Mouse (Mus musculus) forebrain, embryonic 14.5 days (tissue): Measurements from ENCODE around the gene Ulk4. TPM values are rescaled to one million over a fixed set of nuclear protein-coding genes. Genes with fewer than 3 reads are reported as not detected.

Experiments
- ATAC-seq: fragments of 200-750 bp; cut with Nextera tagmentation; 2 replicates; pipeline ENCODE4 v1.8.0; 2017; ENCODE audit warnings: mild to moderate bottlenecking, moderate library complexity
- DNase-seq: peaks from one replicate; pipeline ENCODE4 v3.0.0-alpha.2; 2015; ENCODE audit warnings: low spot score
- H3K27ac ChIP-seq: fragments of 300-500 bp; sonication (generic); 2 replicates; pipeline ENCODE4 v1.5.1; 2014; ENCODE audit warnings: low read depth, mild to moderate bottlenecking, control low read depth, low read length, moderate library complexity
- H3K27me3 ChIP-seq: fragments of 300-500 bp; sonication (generic); replicated peaks from 2 replicates; pipeline ENCODE4 v1.6.1; 2014; ENCODE audit warnings: low read length, control low read depth, mixed read lengths; ENCODE audit not compliant: control insufficient read depth, insufficient read depth
- H3K36me3 ChIP-seq: fragments of 300-500 bp; sonication (generic); 2 replicates; pipeline ENCODE4 v1.6.1; 2014; ENCODE audit warnings: low read length, control low read depth; ENCODE audit not compliant: control insufficient read depth, insufficient read depth
- H3K4me1 ChIP-seq: fragments of 300-500 bp; sonication (generic); 2 replicates; pipeline ENCODE4 v1.6.1; 2014; ENCODE audit warnings: antibody characterized with exemption, low read length, control low read depth; ENCODE audit not compliant: control insufficient read depth, insufficient read depth
- H3K4me2 ChIP-seq: fragments of 300-500 bp; sonication (generic); 2 replicates; pipeline ENCODE4 v1.6.1; 2014; ENCODE audit warnings: mild to moderate bottlenecking, control low read depth, low read length
- H3K4me3 ChIP-seq: fragments of 300-500 bp; sonication (generic); 2 replicates; pipeline ENCODE4 v1.5.1; 2014; ENCODE audit warnings: low read depth, low read length, control low read depth
- H3K9ac ChIP-seq: fragments of 300-500 bp; sonication (generic); 2 replicates; pipeline ENCODE4 v1.6.1; 2014; ENCODE audit warnings: mild to moderate bottlenecking, low read length, control low read depth, moderate library complexity
- H3K9me3 ChIP-seq: fragments of 300-500 bp; sonication (generic); replicated peaks from 2 replicates; pipeline ENCODE4 v1.6.1; 2016; ENCODE audit warnings: low read length, control low read depth, mixed read lengths; ENCODE audit not compliant: control insufficient read depth
- WGBS: fragments of 180-500 bp; shearing (Covaris S2); extraction: QIAGEN DNeasy Blood & Tissue Kit; methylation state at CpG from one replicate; pipeline ENCODE4 v1.1.7; 2014; 5-methylcytosine and 5-hydroxymethylcytosine counted together
- polyA plus RNA-seq: library from polyadenylated mRNA; unstranded; fragments of >200 nt; fragmentation: Nextera tagmentation; extraction: Ambion mirVana; gene quantifications from 2 replicates; pipeline ENCODE4 v1.2.1, GENCODE M21; 2014

Ulk4 gene
- polyA plus RNA-seq, 1 experiment from 2014 or later: 131 TPM

DNA sequence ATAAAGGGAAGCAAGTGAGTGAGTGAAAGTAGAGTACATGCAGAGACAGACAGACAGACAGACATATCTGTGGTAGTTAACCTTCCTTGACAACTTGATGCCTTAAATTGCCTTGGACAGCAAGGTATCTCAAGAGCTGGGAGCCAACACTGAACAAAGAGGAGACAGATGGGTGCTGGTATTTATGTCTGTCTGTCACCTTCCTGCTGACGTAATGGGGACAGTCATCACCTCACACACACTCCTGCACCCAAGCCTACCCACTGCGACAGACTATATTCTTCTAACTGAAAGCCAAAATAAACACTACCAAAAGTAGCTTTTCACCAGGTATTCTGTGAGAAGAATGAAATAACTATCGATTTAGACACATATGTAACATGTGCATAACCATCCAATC, 196.2 kb downstream of the Ulk4 start:
- DNase-seq (peak; percentile 28), ATAC-seq (no peak)
- H3K9me3 ChIP-seq: no peaks in the 10 kb centered on the region
- no peaks in the 10 kb centered on the region for H3K27me3 ChIP-seq
- H3K4me1 ChIP-seq: peaks cover 17% of the 10 kb centered on the region
- H3K9ac ChIP-seq: no peak overlapping the region
- H3K4me3 ChIP-seq: no peak overlapping the region
- 77% methylated on average over 3 of the region's 3 CpGs for WGBS
- H3K4me2 ChIP-seq: no peak overlapping the region
- H3K27ac ChIP-seq: no peak overlapping the region
- no peaks in the 10 kb centered on the region for H3K36me3 ChIP-seq

DNA sequence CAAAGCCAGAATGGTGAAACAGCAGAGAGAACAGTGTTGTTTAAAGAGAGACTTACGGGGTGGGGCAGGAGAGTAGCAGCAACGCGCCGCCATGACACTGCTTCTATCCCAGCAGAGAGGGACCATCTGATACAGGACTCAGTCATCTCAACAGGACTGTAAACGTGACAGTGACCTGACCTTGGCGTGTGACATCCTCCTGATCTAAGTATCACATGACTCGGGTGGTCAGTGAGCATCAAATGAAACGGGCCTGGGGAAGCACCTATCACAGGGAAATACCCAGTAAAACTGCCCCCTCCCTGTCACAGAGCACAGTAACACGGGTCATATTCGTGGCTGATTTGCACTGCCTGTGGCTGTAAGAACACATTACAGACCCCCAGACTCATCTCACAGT, 196.6 kb downstream of the Ulk4 start:
- DNase-seq: no peak
- H3K4me2 ChIP-seq: no peak overlapping the region
- H3K9ac ChIP-seq: no peak overlapping the region
- H3K4me1 ChIP-seq: peaks cover 17% of the 10 kb centered on the region
- H3K27me3 ChIP-seq: no peaks in the 10 kb centered on the region
- no peak for ATAC-seq
- 90% methylated on average over 10 of the region's 10 CpGs for WGBS
- no peak overlapping the region for H3K27ac ChIP-seq
- H3K36me3 ChIP-seq: no peaks in the 10 kb centered on the region
- H3K4me3 ChIP-seq: no peak overlapping the region
- H3K9me3 ChIP-seq: no peaks in the 10 kb centered on the region

DNA sequence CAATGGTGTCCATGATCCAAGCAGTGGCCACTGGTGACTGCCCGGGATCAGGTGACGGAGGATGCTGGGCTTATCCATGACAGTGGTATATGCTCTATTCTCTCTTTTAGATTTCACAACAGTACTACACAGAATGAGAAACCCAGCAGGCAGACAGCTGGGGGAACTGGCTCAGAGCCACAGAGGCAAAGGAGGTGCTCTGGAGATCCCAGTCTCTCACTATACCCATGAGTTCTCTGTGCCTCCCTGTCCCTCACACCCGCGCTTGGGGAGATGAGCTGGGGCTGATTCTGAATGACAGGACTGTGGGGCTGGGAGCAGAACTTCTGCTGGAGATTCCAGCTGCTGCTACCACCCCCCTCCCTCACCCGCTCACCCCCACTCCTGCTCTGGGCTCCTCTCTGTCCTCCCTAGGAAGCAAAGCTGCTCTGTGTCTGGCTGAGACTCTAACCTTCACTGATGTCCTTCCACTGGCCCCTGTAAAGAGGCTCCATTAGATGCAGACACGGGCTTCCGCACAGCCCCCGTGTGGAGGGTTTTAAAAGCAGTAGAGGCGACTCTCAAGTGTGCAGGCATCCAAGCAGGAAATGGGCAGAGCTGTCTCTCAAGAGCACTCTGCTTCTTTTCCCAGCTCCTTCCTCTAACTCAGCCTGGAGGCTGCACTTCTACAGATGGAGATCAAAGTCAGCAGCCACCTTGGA, 197.5 kb downstream of the Ulk4 start:
- H3K9ac ChIP-seq: no peak overlapping the region
- peak; percentile 61; the same call in 1 of the 2 replicates for ATAC-seq
- WGBS: 57% methylated on average over 9 of the region's 9 CpGs

DNA sequence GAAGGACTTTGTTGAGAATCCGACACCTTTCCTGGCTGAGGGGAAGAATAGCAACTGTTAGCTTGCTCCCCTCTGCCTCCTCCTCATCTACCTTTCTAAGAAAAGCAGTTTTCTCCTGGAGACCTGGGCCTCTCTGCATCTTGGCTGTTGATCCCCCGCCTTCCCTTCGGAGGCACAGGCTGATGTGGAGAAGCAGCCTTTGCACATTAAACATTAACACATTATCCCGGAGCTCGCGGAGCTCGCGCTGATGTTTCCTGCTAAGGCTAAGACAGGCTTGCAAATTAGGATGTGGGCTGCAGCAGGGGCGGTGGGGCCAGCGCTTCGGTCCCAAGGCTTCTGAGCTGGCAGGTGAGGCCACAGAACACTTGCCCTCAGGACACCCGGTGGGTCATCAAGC, 200.7 kb downstream of the Ulk4 start:
- H3K36me3 ChIP-seq: no peaks in the 10 kb centered on the region
- H3K9ac ChIP-seq: no peak overlapping the region
- H3K4me2 ChIP-seq: no peak overlapping the region
- H3K4me1 ChIP-seq: peaks cover 10% of the 10 kb centered on the region
- H3K9me3 ChIP-seq: no peaks in the 10 kb centered on the region
- no peaks in the 10 kb centered on the region for H3K27me3 ChIP-seq
- no peak overlapping the region for H3K27ac ChIP-seq
- ATAC-seq (no peak), DNase-seq (no peak)
- 40% methylated on average over 12 of the region's 12 CpGs for WGBS
- no peak overlapping the region for H3K4me3 ChIP-seq

More for the DNA sequence above, 197.5 kb downstream of the Ulk4 start:
- H3K27me3 ChIP-seq: no peaks in the 10 kb centered on the region
- peaks cover 17% of the 10 kb centered on the region for H3K4me1 ChIP-seq
- no peaks in the 10 kb centered on the region for H3K9me3 ChIP-seq
- H3K4me3 ChIP-seq: no peak overlapping the region
- peak overlapping the region; percentile 9; the same call in 1 of the 2 replicates for H3K27ac ChIP-seq
- peak; percentile 59 for DNase-seq
- H3K36me3 ChIP-seq: no peaks in the 10 kb centered on the region
- H3K4me2 ChIP-seq: no peak overlapping the region

DNA sequence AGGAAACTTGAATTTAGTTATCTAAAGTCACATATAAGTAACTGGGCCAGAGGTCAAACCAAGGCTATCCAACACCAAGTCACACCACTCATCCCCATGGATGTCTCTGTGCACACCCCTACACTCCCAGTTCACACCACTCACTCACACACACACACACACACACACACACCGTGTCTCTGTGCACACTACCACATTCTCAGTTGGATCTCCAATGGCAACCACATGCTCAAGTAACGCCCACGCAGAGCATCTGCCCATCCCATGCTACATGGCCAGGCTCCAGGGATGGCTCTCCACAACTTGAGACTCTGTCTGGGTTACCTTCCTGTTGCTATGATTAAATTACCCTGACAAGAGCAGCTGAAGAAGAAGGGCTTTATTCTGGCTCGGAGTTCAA, 201.8 kb downstream of the Ulk4 start:
- Histone ChIP-seq H3K27me3 (no peaks in the 10 kb centered on the region), H3K27ac (no peak overlapping the region), H3K36me3 (no peaks in the 10 kb centered on the region), H3K4me3 (no peak overlapping the region), H3K4me2 (no peak overlapping the region), H3K9me3 (no peaks in the 10 kb centered on the region), H3K9ac (no peak overlapping the region), H3K4me1 (peaks cover 8% of the 10 kb centered on the region)
- DNase-seq (no peak), ATAC-seq (no peak)
- 82% methylated on average over 4 of the region's 4 CpGs for WGBS

DNA sequence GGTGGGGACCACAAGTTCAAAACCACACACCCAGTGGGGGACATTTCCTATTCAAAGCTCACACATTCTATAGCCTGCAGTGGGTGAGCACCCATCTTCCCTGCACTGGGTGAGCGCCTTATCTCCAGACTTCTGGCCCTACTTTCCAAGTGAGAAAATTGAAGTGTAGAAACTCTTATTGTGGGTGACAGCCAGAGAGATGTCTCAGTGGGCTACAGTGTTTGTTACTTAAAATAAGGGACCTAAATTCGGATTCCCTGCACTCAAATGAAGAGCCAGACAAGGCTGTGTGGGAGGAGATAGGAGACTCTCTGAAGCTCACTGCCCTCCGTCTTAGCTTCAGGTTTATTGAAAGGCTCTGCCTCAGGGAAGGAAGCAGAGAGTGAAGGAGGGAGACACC, 202.3 kb downstream of the Ulk4 start:
- H3K4me2 ChIP-seq: no peak overlapping the region
- H3K27ac ChIP-seq: no peak overlapping the region
- H3K9me3 ChIP-seq: no peaks in the 10 kb centered on the region
- peaks cover 8% of the 10 kb centered on the region for H3K4me1 ChIP-seq
- no peaks in the 10 kb centered on the region for H3K27me3 ChIP-seq
- no peak for ATAC-seq
- H3K9ac ChIP-seq: no peak overlapping the region
- 88% methylated on average over 3 of the region's 3 CpGs for WGBS
- no peak overlapping the region for H3K4me3 ChIP-seq
- no peaks in the 10 kb centered on the region for H3K36me3 ChIP-seq
- no peak for DNase-seq

DNA sequence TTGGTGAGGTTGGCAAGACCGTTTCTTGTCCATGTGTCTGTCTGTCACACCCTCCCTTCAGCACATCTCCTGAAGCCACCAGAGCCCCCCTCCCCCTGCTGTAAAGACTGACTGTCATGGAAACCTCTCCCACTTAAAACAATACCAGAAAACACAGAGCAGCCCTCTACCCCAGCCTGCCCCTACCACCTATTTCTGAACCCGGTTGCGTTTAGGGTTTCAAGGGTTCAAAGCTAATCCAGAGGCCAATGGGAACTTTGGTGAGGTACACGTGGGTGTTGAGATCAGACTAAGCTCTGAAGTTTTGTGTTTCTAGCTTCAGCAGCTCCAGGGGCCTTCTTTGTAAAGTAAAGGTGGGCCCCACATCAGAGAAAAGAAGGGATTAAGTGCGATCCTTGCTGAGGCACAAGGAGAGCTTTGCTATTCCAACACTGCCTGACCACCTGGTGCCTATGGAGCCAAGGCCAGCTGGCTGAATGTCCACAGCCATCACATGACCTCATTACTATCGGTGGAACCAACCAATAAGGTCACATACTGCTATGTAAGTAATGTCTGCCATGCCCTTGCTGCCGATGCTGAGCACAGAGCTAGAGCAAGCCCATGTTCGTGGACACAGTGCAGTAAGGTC, 204.8 kb downstream of the Ulk4 start:
- WGBS: 22% methylated on average over 8 of the region's 8 CpGs
- Histone ChIP-seq H3K27ac (no peak overlapping the region), H3K27me3 (no peaks in the 10 kb centered on the region), H3K36me3 (no peaks in the 10 kb centered on the region), H3K9me3 (no peaks in the 10 kb centered on the region), H3K4me2 (no peak overlapping the region), H3K9ac (no peak overlapping the region), H3K4me1 (peaks cover 5% of the 10 kb centered on the region), H3K4me3 (no peak overlapping the region)
- DNase-seq (no peak), ATAC-seq (no peak)

DNA sequence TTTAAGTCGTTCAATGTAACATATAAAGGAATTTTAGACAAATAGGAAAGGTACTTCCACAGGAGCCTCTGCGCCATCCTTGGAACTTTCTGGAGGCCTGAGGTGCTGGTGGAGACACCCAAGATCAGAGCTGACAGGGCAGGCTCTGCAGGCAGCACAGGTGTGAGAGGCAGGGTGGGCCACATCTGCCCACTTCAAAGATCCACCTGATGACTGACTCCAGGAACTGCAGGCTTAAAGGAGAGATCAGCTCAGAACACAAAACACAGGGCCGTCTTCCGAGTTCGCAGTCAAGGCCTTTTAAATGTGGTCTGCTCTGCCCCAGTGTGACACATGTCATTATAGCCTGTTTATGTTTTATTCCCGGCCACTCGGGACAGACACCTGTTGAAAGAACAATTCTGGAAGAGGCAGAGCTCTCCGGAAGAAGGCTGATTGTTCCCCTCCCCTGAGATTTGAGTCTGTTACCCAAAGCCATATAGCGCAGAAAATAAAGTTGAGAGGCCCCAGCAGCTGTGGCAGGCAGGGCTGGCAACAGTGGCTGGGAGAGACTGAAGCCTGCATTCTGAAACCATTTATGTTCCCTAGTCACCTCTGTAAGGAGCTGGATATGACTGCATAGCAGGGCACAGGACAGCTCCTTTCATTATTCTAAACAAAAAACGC, 205.4 kb downstream of the Ulk4 start:
- DNase-seq: no peak
- H3K27me3 ChIP-seq: no peaks in the 10 kb centered on the region
- H3K4me2 ChIP-seq: no peak overlapping the region
- H3K9me3 ChIP-seq: no peaks in the 10 kb centered on the region
- no peak overlapping the region for H3K4me3 ChIP-seq
- ATAC-seq: no peak
- H3K4me1 ChIP-seq: peaks cover 5% of the 10 kb centered on the region
- 63% methylated on average over 10 of the region's 10 CpGs for WGBS
- no peaks in the 10 kb centered on the region for H3K36me3 ChIP-seq
- H3K9ac ChIP-seq: no peak overlapping the region
- H3K27ac ChIP-seq: no peak overlapping the region

DNA sequence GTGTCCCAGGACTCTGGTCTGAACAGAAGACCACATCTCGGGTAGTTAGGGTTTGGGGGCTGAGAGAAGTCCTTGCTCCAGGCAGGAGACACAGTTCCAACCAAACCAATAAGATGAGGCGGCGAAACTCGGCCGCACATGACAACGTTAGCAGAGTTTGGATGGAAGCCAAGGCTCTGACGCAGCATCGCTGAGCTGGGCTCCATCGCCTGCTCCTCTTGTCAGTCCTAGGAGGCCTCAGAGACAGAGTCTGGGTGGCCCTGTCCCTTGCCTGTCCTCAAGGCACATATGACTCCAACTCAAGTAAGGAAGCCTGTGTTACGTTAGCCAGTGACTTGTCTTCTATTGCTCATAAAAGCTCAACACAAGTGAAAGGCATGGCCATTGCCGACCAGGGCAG, 205.9 kb downstream of the Ulk4 start:
- Histone ChIP-seq H3K27ac (no peak overlapping the region), H3K4me1 (no peaks in the 10 kb centered on the region; the same call in none of the 2 replicates), H3K36me3 (no peaks in the 10 kb centered on the region), H3K9me3 (no peaks in the 10 kb centered on the region), H3K27me3 (no peaks in the 10 kb centered on the region), H3K4me2 (no peak overlapping the region), H3K4me3 (no peak overlapping the region), H3K9ac (no peak overlapping the region)
- DNase-seq: peak; percentile 59
- ATAC-seq: no peak
- WGBS: 70% methylated on average over 11 of the region's 11 CpGs
